Comparison of ENCODE assay signal across 27 mouse cellular contexts in the genomic region with DNA sequence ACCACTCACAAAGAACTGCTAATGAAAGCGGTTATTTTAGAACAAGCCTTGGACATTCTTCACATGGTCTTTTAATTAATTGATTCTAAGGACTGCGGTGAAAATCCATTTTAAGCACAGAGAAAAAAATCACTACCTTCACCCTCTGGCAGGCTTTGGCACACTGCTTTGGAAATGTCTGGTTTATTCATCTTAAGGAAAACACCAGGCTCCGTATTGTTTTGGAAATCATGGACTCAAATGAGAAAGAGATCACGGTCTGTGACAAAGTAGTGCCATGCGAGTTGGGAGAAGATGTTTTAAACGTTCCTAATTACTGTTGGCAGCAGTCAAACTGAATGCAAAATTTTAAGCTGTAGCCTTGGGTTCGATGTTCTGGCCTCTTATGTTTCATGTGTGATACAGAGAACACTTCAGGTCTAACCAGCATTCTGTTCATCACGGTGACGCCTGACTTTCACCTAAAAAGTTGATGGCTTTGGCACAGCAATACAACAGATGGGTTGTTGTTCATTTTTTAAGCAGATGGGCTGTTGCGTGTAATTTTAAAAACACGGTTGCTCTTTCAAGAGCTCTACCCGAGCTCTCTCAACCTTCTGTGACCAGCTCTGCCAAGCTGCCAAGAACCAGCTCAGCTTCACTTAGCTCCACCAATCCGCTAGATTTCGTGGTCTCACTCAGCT.
DNase-seq lines count a peak whose midpoint lies in the region; ATAC-seq lines count a peak whose summit lies in the region.
"Had no signal": no experiment of that assay in that cellular context is flagged by ENCODE, and none has a peak within 500 bp of the region (broad histone marks: within the 10 kb centered on the region; RNA-seq: fewer than 3 reads in every experiment).

No protein-coding gene starts in this region.

- H3K27me3 ChIP-seq in forebrain, embryonic 14.5 days (replicated peaks; ENCODE audit: control insufficient read depth, insufficient read depth, low read length) = no peaks in the 10 kb centered on the region
- H3K27me3 ChIP-seq in forebrain, embryonic 12.5 days = no peaks in the 10 kb centered on the region
- H3K27me3 ChIP-seq in forebrain, embryonic 16.5 days (replicated peaks; ENCODE audit: control insufficient read depth, insufficient read depth, low read length) = no peaks in the 10 kb centered on the region
- H3K27me3 ChIP-seq: embryonic facial prominence, embryonic 15.5 days; limb, embryonic 12.5 days had no signal

- H3K27ac ChIP-seq in forebrain, embryonic 14.5 days (ENCODE audit: low read depth, low read length) = no peak overlapping the region
- H3K27ac ChIP-seq in forebrain, embryonic 12.5 days = no peak overlapping the region
- H3K27ac ChIP-seq in forebrain, embryonic 16.5 days (ENCODE audit: low read length) = peak overlapping the region; percentile 63
- H3K27ac ChIP-seq: embryonic facial prominence, embryonic 15.5 days; heart, adult 2 months; hindbrain, embryonic 14.5 days; kidney, postnatal 0 days; limb, embryonic 12.5 days had no signal

- no peak overlapping the region for H3K9ac ChIP-seq in forebrain, embryonic 14.5 days (ENCODE audit: low read length)
- no peak overlapping the region for H3K9ac ChIP-seq in forebrain, embryonic 12.5 days
- H3K9ac ChIP-seq in forebrain, embryonic 16.5 days (replicated peaks; ENCODE audit: low read depth, low read length) = no peak overlapping the region
- H3K9ac ChIP-seq: embryonic facial prominence, embryonic 15.5 days; hindbrain, embryonic 14.5 days; limb, embryonic 12.5 days; liver, postnatal 0 days had no signal

- WGBS in forebrain, embryonic 14.5 days = 46% methylated on average over 14 of the region's 14 CpGs
- WGBS in forebrain, embryonic 12.5 days = 77% methylated on average over 14 of the region's 14 CpGs
- WGBS in forebrain, embryonic 16.5 days = 32% methylated on average over 14 of the region's 14 CpGs

- no peak overlapping the region for H3K4me2 ChIP-seq in forebrain, embryonic 14.5 days (ENCODE audit: low read length)
- H3K4me2 ChIP-seq in forebrain, embryonic 12.5 days = no peak overlapping the region
- no peak overlapping the region for H3K4me2 ChIP-seq in forebrain, embryonic 16.5 days (ENCODE audit: low read length)
- H3K4me2 ChIP-seq: embryonic facial prominence, embryonic 15.5 days; hindbrain, embryonic 14.5 days; limb, embryonic 12.5 days; liver, embryonic 11.5 days; midbrain, embryonic 11.5 days had no signal

- peak; percentile 84 for DNase-seq in forebrain, embryonic 14.5 days (ENCODE audit: low spot score)
- peak; percentile 15 for DNase-seq in brain, adult 2 months (ENCODE audit: low read depth, low spot score)
- peak; percentile 18 to 31 for DNase-seq in layer of hippocampus, postnatal 10 days (ENCODE audit: low spot score in 2 of 2)
- DNase-seq in lung, adult 18-20 months = no peak
- no peak for DNase-seq in c-Kit-positive CD71-positive TER-119-positive erythroid progenitor cells, embryonic 14.5 days (ENCODE audit: low spot score)
- DNase-seq: adrenal gland, postnatal 10 days; B cell, adult 2 months; cerebellum, adult 11-12 months; gastrocnemius, postnatal 14 days; heart, adult 2 months; heart, postnatal 36 days; kidney, adult 18-20 months; liver, postnatal 0 days; lung, postnatal 14 days; right cerebral cortex, adult 18-20 months; thymus, adult 18-20 months; thymus, postnatal 36 days had no signal

- no peaks in the 10 kb centered on the region for H3K4me1 ChIP-seq in forebrain, embryonic 14.5 days (ENCODE audit: control insufficient read depth, insufficient read depth, low read length)
- no peaks in the 10 kb centered on the region for H3K4me1 ChIP-seq in forebrain, embryonic 12.5 days
- H3K4me1 ChIP-seq in forebrain, embryonic 16.5 days (replicated peaks; ENCODE audit: control insufficient read depth, insufficient read depth, low read length) = peaks cover 4% of the 10 kb centered on the region; the same call in 1 of the 2 replicates
- H3K4me1 ChIP-seq: embryonic facial prominence, embryonic 15.5 days; limb, embryonic 12.5 days had no signal

- H3K36me3 ChIP-seq in forebrain, embryonic 14.5 days (ENCODE audit: control insufficient read depth, insufficient read depth, low read length) = no peaks in the 10 kb centered on the region
- no peaks in the 10 kb centered on the region for H3K36me3 ChIP-seq in forebrain, embryonic 12.5 days (replicated peaks)
- H3K36me3 ChIP-seq in forebrain, embryonic 16.5 days (ENCODE audit: control insufficient read depth, insufficient read depth) = no peaks in the 10 kb centered on the region
- H3K36me3 ChIP-seq: embryonic facial prominence, embryonic 15.5 days; limb, embryonic 12.5 days had no signal

- H3K9me3 ChIP-seq in forebrain, embryonic 14.5 days (replicated peaks; ENCODE audit: control insufficient read depth, low read length) = no peaks in the 10 kb centered on the region
- no peaks in the 10 kb centered on the region for H3K9me3 ChIP-seq in forebrain, embryonic 12.5 days
- H3K9me3 ChIP-seq in forebrain, embryonic 16.5 days (ENCODE audit: control insufficient read depth, low read length) = no peaks in the 10 kb centered on the region
- H3K9me3 ChIP-seq: embryonic facial prominence, embryonic 15.5 days; limb, embryonic 12.5 days had no signal

- ATAC-seq in forebrain, embryonic 14.5 days = peak; percentile 87
- no peak; the same call in 1 of the 2 replicates for ATAC-seq in forebrain, embryonic 12.5 days (ENCODE audit: low FRiP score)
- ATAC-seq in forebrain, embryonic 16.5 days = peak; percentile 87
- ATAC-seq: activated CD4-positive, CD25-positive, alpha-beta regulatory T cell, adult 4 months; inflammation-experienced regulatory T-cells, adult 6 months; liver, postnatal 0 days had no signal

- no peak overlapping the region for H3K4me3 ChIP-seq in forebrain, embryonic 14.5 days (ENCODE audit: low read depth, low read length)
- no peak overlapping the region for H3K4me3 ChIP-seq in forebrain, embryonic 12.5 days (replicated peaks)
- no peak overlapping the region for H3K4me3 ChIP-seq in forebrain, embryonic 16.5 days (replicated peaks; ENCODE audit: low read length)
- H3K4me3 ChIP-seq: embryonic facial prominence, embryonic 15.5 days; heart, adult 2 months; limb, embryonic 12.5 days had no signal

Comparison
In these comparisons a context has a peak if more than half of its experiments do, and no peak if none do; other contexts are left out.
1. DNase-seq: peak in forebrain, embryonic 14.5 days (single experiment), brain, adult 2 months (single experiment) and layer of hippocampus, postnatal 10 days (2 of 2); none in lung, adult 18-20 months (0 of 2) and c-Kit-positive CD71-positive TER-119-positive erythroid progenitor cells, embryonic 14.5 days (single experiment).